Mouse (Mus musculus): Measurements from ENCODE around the gene Rpl11. TPM values are rescaled to one million over a fixed set of nuclear protein-coding genes. Genes with fewer than 3 reads are reported as not detected.
"Not testable (repeated sequence)": the region's sequence is repeated elsewhere in the genome, so short reads cannot be mapped to it uniquely, and the experiment has no call there.

Rpl11 gene
- polyA plus RNA-seq, 1 experiment from 2014 or later = 551 TPM

DNA sequence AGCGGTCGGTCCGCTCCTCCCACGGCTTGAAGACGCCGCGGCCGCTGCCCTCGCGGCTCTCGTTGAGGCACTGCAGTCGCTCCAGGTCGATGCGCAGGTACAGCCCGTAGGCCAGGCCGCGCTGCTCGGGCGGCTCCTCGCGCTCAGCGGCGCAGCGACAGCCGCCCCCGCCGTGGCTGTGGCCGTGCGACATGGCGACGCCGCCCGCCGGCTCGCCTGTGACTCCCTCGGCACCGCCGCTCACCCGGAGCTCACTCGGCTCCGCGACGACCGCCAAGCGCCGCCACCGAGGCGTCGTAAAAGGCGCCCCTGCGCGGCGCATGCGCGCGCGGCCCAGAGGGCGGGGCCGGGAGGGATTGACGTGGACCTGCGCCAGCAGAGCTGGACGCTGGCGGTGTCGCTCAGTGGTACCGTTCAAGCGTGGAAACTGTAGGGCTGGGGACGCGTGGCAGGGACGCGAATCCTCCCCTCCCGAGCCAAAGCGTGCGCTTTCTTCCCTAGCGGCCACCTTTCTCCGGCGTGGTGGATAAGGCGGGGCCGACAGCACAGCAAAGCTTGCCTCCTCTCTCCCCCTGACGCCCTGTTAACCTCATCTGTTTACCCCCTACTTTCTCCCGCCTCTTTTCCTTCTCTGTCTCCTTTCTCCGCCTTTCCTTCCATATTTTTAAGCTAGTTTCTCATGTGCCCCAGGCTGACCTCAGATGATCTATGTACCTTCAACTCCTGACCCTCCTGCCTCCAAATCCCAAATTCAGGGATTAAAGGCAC, 66.1 kb downstream of the Rpl11 start, which contains the start of gene Pithd1:
Gene Pithd1 (minus strand): TSS at position 322 of the 768 bp plus-strand sequence.
- H3K9me3 ChIP-seq = peaks cover 2% of the 10 kb centered on the region; the same call in 1 of the 2 replicates
- H3K4me2 ChIP-seq = peak within 1 kb of the TSS; percentile 84
- H3K27me3 ChIP-seq = no peaks in the 10 kb centered on the region
- H3K9ac ChIP-seq = peak within 1 kb of the TSS; percentile 96
- H3K27ac ChIP-seq = peak within 1 kb of the TSS; percentile 87
- peak within 1 kb of the TSS; percentile 94 for H3K4me3 ChIP-seq
- peaks cover 16% of the 10 kb centered on the region for H3K4me1 ChIP-seq
- peak; percentile 69 for ATAC-seq (ENCODE audit: insufficient number of reproducible peaks, insufficient read depth, low FRiP score, low TSS enrichment, low read depth)
- peaks cover 29% of the 10 kb centered on the region for H3K36me3 ChIP-seq
- WGBS = under 1% methylated on average over 80 of the region's 81 CpGs

DNA sequence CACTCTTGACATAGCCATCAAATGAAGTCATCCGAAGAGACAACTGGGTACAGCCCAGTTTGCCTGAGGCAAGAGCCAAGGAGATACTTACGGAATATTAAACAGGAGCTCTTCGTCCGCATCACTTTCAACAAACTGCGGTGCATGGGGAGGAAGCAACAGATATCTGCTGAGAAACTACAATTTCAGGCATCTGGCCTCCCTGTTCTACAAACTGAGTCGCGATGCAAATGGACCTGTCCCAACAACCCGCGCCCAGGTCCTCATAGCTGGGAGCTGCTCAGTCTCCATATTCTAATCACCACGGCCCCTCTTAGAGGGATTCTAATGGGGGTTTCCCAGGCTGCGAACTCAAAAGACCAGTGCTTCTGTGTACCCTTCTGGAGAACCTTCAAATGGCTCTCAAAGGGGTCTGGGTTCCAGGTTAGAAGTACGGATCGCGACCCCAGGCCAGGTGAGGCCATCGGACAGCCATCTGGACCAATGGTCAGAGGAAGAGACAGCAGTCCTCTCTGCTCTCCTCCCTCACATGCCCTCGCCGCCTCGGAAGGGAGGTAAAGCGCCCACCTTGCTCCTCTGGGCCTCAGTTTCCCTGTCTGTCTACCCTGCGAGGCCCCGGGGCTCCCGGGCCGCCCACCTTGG, 66.8 kb downstream of the Rpl11 start:
- ATAC-seq (ENCODE audit: insufficient number of reproducible peaks, insufficient read depth, low FRiP score, low TSS enrichment, low read depth) = no peak
- Histone ChIP-seq H3K4me1 (peaks cover 20% of the 10 kb centered on the region), H3K4me2 (peak overlapping the region; percentile 84), H3K9ac (peak overlapping the region; percentile 96), H3K27ac (peak overlapping the region; percentile 87), H3K36me3 (peaks cover 36% of the 10 kb centered on the region), H3K27me3 (no peaks in the 10 kb centered on the region), H3K9me3 (peaks cover under 1% of the 10 kb centered on the region; the same call in 1 of the 2 replicates), H3K4me3 (peak overlapping the region; percentile 94)
- 7% methylated on average over 23 of the region's 23 CpGs for WGBS

DNA sequence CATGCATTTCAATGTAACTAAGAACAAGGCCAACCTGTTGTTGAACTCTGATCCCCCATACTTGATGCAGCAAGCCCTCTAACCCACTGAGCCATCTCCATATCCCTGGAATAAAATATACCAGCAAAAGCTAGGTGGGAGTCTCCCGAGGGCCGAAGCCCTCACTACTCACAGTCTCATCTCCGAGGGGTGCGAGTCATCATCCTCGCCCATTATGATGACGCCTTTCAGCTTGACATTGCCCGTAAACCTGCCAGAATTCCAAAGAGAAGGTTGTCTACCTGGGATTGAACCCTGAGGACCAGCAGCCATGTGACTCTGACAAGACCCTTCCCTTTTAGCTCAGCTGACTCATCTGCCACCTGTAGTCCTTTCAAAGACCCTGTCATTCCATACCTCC, 67.5 kb downstream of the Rpl11 start:
- peak overlapping the region; percentile 96 for H3K9ac ChIP-seq
- ATAC-seq (ENCODE audit: insufficient number of reproducible peaks, insufficient read depth, low FRiP score, low TSS enrichment, low read depth) = no peak
- H3K27me3 ChIP-seq = no peaks in the 10 kb centered on the region
- H3K27ac ChIP-seq = no peak overlapping the region
- H3K4me3 ChIP-seq = peak overlapping the region; percentile 94
- no peaks in the 10 kb centered on the region for H3K9me3 ChIP-seq
- WGBS = 88% methylated on average over 7 of the region's 7 CpGs
- H3K4me2 ChIP-seq = peak overlapping the region; percentile 84
- peaks cover 20% of the 10 kb centered on the region for H3K4me1 ChIP-seq
- H3K36me3 ChIP-seq = peaks cover 43% of the 10 kb centered on the region

DNA sequence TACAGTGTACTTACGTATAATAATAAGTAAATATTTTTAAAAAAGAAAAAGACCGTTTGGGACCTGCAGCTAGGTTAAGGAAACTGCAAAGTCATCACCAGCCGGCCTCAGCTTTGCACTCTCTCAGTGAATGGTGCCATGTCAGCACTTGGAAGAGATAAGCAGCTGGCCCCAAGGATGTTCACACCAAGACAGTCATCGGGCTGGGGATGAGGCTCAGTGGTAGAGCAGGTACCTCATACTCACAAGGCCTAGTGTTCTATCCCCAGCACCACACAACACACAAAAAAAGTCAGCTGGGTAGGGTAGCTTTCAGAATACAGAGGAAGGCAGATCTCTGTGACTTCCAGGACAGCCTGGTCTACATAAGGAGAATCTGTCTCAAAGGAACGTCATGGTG, 68.0 kb downstream of the Rpl11 start:
- Histone ChIP-seq H3K36me3 (peaks cover 47% of the 10 kb centered on the region), H3K4me1 (peaks cover 20% of the 10 kb centered on the region), H3K27me3 (no peaks in the 10 kb centered on the region), H3K9ac (no peak overlapping the region), H3K9me3 (no peaks in the 10 kb centered on the region), H3K4me2 (peak overlapping the region; percentile 84), H3K4me3 (no peak overlapping the region), H3K27ac (no peak overlapping the region)
- no peak for ATAC-seq (ENCODE audit: insufficient number of reproducible peaks, insufficient read depth, low FRiP score, low TSS enrichment, low read depth)
- WGBS = 89% methylated on average over 5 of the region's 5 CpGs

DNA sequence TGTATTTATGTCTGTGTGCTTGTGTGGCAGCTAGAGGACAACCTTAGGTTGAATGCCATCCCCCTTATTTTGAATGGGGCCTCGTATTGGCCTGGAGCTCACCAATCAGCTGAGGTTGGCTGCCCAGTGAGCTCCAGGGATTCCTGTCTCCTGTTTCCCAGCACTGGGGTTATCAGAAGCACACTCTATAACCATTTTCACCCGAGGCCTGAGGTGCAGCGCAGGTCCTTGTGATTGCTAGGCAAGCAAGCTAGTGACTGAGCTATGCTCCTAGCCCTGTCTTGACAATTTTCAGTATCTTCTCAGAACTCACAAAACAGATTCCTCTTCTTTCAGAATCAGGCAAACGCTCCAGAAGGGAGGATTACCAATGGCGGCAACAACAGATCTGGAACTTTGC, 68.7 kb downstream of the Rpl11 start:
- no peak overlapping the region for H3K27ac ChIP-seq
- WGBS = 83% methylated on average over 5 of the region's 5 CpGs
- H3K9me3 ChIP-seq = no peaks in the 10 kb centered on the region
- no peak overlapping the region for H3K4me2 ChIP-seq
- ATAC-seq (ENCODE audit: insufficient number of reproducible peaks, insufficient read depth, low FRiP score, low TSS enrichment, low read depth) = no peak
- H3K9ac ChIP-seq = peak overlapping the region; percentile 32; the same call in 1 of the 2 replicates
- peaks cover 47% of the 10 kb centered on the region for H3K36me3 ChIP-seq
- H3K27me3 ChIP-seq = no peaks in the 10 kb centered on the region
- no peak overlapping the region for H3K4me3 ChIP-seq
- H3K4me1 ChIP-seq = peaks cover 20% of the 10 kb centered on the region

DNA sequence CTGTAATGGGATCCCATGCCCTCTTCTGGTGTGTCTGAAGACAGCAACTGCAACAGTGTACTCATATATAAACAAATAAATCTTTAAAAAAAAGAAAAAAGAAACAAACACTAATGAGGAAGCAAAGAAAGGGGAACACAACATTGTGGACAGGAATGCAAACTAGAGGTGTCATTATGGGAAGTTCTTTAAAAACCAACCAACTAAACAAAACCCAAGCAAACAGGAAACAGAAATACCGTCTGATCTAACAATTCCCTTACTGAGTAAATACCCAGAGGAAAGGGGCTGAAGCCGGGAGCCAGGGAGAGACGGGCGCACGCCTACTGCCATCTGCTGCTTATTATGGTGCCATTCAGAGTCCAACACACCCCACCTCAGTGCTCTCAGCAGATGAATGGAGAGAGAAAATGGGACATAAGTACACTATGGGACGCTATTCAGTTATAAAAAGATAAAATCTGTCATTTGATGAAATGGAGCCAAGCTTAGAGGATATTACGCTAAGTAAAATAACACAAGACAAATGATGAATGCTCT, 71.6 kb downstream of the Rpl11 start:
- no peak overlapping the region for H3K27ac ChIP-seq
- H3K27me3 ChIP-seq = no peaks in the 10 kb centered on the region
- H3K36me3 ChIP-seq = peaks cover 70% of the 10 kb centered on the region
- WGBS = 36% methylated on average over 7 of the region's 7 CpGs
- no peak overlapping the region for H3K9ac ChIP-seq
- H3K9me3 ChIP-seq = no peaks in the 10 kb centered on the region
- no peak overlapping the region for H3K4me3 ChIP-seq
- H3K4me2 ChIP-seq = no peak overlapping the region
- H3K4me1 ChIP-seq = peaks cover 15% of the 10 kb centered on the region
- ATAC-seq (ENCODE audit: insufficient number of reproducible peaks, insufficient read depth, low FRiP score, low TSS enrichment, low read depth) = no peak

DNA sequence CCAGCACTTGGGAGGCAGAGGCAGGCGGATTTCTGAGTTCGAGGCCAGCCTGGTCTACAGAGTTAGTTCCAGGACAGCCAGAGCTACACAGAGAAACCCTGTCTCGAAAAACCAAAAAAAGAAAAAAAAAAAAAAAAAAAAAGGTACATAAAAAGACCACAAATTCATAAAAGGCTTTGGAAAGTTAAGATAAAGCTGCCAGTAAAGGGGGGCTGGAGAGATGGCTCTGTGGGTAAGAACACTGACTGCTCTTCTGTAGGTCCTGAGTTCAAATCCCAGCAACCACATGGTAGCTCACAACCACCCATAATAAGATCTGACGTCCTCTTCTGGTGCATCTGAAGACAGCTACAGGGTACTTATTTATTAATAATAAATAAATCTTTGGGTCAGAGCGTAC, 73.0 kb downstream of the Rpl11 start:
- not testable (repeated sequence) for ATAC-seq (ENCODE audit: insufficient number of reproducible peaks, insufficient read depth, low FRiP score, low TSS enrichment, low read depth); H3K27ac ChIP-seq; H3K27me3 ChIP-seq; H3K9me3 ChIP-seq; H3K9ac ChIP-seq; H3K4me3 ChIP-seq; H3K4me1 ChIP-seq; H3K4me2 ChIP-seq
- H3K36me3 ChIP-seq = peaks cover 82% of the 10 kb centered on the region
- WGBS = 95% methylated on average over 5 of the region's 5 CpGs

Other genes with a start within 250 kb of the Rpl11 start
- gene Srsf10, start 197.7 kb downstream of the Rpl11 start, polyA plus RNA-seq (2015; fragmentation: Nextera tagmentation; extraction: Ambion mirVana) = 324 and 327 TPM in 2 replicates
- gene Pnrc2, start 179.6 kb downstream of the Rpl11 start, polyA plus RNA-seq (2015; fragmentation: Nextera tagmentation; extraction: Ambion mirVana) = 183 and 196 TPM in 2 replicates
- gene Cnr2, start 158.0 kb downstream of the Rpl11 start, polyA plus RNA-seq (2015; fragmentation: Nextera tagmentation; extraction: Ambion mirVana) = 0.51 and 0.55 TPM in 2 replicates
- 66.6 and 75.1 TPM in 2 replicates for gene Fuca1, start 132.7 kb downstream of the Rpl11 start, polyA plus RNA-seq (2015; fragmentation: Nextera tagmentation; extraction: Ambion mirVana)
- gene Hmgcl, start 107.0 kb downstream of the Rpl11 start, polyA plus RNA-seq (2015; fragmentation: Nextera tagmentation; extraction: Ambion mirVana) = 80.3 and 82.0 TPM in 2 replicates
- gene Gale, start 89.7 kb downstream of the Rpl11 start, polyA plus RNA-seq (2015; fragmentation: Nextera tagmentation; extraction: Ambion mirVana) = 34.6 and 38.5 TPM in 2 replicates
- gene Lypla2, start 80.8 kb downstream of the Rpl11 start, polyA plus RNA-seq (2015; fragmentation: Nextera tagmentation; extraction: Ambion mirVana) = 105 and 117 TPM in 2 replicates
- gene Pithd1, start 66.2 kb downstream of the Rpl11 start, polyA plus RNA-seq (2015; fragmentation: Nextera tagmentation; extraction: Ambion mirVana) = 59.5 and 59.9 TPM in 2 replicates
- 42.5 and 43.0 TPM in 2 replicates for gene Eloa, start 31.7 kb downstream of the Rpl11 start, polyA plus RNA-seq (2015; fragmentation: Nextera tagmentation; extraction: Ambion mirVana)
- 540 and 613 TPM in 2 replicates for gene Id3, start 90.1 kb upstream of the Rpl11 start, polyA plus RNA-seq (2015; fragmentation: Nextera tagmentation; extraction: Ambion mirVana)
- 6.4 and 7.1 TPM in 2 replicates for gene E2f2, start 119.0 kb upstream of the Rpl11 start, polyA plus RNA-seq (2015; fragmentation: Nextera tagmentation; extraction: Ambion mirVana)
- 10.9 and 11.6 TPM in 2 replicates for gene Asap3, start 152.9 kb upstream of the Rpl11 start, polyA plus RNA-seq (2015; fragmentation: Nextera tagmentation; extraction: Ambion mirVana)
- gene Tcea3, start 194.3 kb upstream of the Rpl11 start, polyA plus RNA-seq (2015; fragmentation: Nextera tagmentation; extraction: Ambion mirVana) = 3.6 and 7.3 TPM in 2 replicates
- 25.2 and 30.5 TPM in 2 replicates for gene Zfp46, start 231.3 kb upstream of the Rpl11 start, polyA plus RNA-seq (2015; fragmentation: Nextera tagmentation; extraction: Ambion mirVana)